Mouse (Mus musculus): ENCODE measurements around the gene Grin2b.

Grin2b gene

DNA sequence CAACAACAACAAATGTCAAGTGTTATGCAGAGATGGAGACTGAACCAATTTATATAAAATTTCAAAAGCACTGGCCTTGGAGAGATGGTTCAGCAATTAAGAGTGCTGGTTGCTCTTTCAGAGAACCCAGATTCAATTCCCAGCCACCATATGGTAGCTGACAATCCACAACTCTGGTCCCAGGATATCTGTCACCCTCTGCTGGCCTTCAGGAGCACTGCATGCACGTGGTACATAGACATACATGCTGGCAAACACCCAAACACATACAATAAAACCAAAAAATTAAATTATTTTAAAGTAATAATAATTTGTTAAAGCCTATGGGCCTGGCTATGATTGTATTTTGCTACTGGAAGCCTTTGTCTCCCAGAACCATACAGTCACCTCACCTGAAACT lies 77.0 kb downstream of the Grin2b start:
- DNase-seq, result no peak

DNA sequence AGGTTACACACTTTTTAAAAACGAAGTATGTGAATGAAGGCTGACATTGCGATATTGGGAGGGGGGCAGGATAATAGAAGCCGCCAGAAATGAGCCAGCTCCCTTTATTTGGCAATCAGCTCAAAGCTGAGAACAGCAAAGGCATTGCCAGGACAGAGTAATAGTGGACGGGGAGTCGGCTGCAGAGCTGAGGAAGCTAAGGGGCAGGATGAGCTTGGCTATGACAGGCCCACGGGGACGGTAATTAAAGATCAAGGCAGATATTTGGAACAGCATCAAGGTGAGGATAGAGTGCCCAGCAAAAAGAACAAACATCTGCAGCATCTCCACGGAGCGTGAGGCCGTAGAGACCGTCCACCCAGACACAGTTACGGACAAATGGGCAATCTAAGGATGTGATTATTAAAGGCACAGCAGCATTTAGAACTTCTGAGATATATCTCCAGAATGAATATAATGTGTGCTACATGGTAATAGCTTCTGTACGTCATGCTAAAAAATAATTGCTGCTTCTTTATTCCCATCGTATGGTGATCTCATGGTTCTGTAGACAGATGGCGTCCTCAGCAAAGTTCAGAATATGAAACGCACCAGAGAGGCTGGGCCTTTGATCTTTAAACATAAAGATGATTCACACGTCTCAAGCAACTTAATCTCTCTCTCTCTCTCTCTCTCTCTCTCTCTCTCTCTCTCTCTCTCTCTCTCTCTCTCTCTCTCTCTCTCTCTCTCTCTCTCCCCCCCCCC lies 93.1 kb downstream of the Grin2b start:
- DNase-seq, result no peak

DNA sequence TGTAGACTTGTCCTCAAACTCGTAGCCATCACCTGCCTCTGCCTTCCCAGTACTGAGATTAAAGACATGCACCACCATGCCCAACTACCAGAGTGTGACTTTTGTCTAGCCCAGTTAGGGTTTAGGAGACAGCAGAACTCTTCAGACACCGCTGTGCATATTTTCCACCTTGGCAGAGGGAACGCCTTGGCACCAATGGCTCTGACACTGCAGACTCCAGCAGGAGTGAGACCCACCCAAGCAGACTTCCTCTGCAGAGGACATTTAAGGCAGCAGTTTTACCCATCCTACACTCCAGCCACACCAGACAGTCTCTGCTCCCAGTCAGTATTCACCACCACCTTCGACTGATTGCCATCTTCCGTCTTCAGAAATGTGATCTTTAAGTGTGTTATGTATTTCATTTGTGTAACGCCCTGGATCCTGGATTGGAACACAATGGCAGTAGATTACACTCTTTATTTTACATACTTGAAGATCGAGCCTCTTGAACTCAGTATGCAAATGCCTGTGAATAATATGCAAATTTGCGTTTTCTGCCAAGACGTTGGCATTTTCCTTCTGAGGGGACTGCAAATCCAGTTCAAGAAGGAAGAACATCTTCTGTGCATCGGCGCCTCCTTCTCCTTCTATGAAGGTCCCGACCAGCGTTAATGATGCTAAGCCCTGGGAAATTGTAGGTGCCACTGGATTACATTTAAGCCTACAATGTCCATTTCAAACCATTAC lies 100.8 kb downstream of the Grin2b start:
- no peak for DNase-seq

DNA sequence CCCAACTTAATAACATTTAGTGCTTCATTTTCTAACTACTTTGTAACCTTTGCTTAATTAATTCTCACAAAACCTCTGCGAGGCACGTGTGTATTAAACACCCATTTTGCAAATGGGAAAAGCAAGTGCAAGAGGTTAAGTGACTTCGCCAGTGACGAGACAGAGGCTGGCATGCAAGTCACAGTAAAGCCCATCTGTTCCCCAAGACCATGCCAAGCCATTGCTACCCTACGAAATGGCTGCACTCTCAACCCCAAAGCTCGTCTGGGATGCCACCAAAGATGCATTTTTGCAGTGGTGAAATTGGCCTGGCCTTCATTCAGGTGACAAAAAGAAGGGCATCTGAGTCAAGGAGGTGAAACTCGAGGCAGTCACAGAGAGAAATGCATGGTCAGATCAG lies 103.2 kb downstream of the Grin2b start:
- no peak for DNase-seq

DNA sequence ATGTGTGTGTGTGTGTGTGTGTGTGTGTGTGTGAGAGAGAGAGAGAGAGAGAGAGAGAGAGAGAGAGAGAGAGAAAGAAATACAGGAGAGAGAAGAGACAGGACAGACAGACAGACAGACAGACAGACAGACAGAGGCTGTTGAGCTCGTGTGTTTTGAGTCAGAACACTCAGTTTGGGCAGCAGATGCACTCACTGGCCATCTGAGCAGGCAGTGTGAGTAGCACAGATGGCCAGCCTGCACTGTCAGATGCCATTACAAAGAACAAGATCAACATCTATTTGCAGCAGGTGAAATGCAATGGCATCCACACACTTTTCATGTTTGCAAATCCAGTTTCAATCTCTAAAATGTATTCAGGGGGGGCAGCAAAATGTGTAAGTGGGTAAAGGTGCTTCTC lies 120.0 kb downstream of the Grin2b start:
- no peak for DNase-seq

GRCm38 (mm10) chr6:136050346-136050745 lies 123.0 kb downstream of the Grin2b start:
- DNase-seq, result no peak

- no peak for DNase-seq
Observed at GRCm38 (mm10) chr6:136048084-136048483, 125.2 kb downstream of the Grin2b start.

- no peak for DNase-seq
Observed at GRCm38 (mm10) chr6:136046091-136046490, 127.2 kb downstream of the Grin2b start.

DNA sequence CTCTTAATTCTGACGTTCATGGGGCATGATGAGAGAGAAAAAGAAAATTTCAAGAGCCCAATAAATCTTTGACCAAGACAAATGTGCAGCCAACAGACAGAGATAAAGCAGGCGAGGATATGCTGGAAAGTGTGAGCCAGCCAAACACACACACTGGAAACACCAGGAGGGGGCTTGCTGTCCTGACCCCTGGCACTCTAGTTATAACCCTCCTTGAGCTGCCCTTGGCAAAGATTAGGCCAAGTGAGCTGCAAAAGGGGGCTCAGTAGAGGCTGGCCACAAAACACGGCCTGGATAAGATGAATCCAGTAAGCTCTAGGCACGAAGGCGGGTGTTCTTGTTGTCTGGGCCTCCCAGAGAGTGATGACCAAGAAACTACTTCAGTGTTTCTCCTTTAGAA lies 128.8 kb downstream of the Grin2b start:
- no peak for DNase-seq

DNA sequence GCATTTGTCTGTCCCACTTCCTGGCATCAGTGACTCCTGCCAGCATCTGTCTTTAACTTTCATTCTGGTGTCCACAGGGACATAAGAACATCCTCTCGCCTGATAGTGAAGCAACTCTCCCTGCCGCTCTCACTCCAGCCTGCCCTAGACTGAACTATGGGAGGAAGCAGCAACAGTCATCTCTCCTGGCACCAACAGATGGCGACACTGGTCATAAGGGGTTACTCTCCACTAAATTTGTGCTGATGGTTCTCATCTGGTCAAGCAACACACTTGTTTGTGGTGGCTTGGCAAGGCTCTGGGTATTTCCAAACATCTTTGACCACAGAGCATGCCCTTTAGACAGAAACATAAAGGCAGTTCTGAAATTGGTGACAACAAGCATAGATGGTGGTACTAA lies 130.9 kb downstream of the Grin2b start:
- DNase-seq, result no peak

DNA sequence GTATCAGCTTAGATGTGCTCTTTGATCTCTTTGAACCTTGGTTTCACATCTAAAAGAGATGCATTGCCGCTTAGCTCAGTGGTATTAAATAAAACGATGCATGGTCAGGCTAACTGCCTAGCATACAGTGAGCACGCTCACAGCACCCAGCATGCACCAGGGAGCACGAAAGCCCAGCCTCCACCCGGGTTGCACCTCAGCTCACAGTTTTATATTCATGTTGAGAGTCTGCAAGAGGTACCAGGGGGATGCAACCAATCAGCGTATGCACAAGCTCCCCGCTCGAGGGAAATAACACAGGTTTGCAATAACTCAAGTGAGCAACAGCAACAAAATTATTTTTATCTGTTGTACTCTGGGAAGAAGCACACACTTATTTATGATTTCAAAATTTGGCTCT lies 131.5 kb downstream of the Grin2b start:
- no peak for DNase-seq

DNA sequence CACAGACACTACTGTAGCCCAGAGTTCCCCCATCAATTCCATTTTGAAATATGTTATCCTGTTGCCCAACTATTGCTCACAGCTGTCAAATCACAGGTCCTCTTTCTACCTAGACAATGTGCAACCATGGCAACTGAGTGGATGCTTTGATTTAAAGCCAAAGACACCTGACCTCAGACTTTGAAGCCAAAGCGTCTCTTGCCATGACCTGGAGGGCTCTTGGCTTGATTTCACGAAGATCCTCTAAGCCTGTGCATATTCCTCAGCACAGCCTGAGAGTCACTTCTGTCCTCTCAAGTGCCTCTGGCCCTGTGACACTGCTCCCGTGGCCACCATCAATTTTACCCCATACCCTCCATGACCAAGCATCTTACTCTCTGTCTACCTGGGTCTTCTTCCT lies 132.4 kb downstream of the Grin2b start:
- no peak for DNase-seq

- no peak for DNase-seq
Observed at GRCm38 (mm10) chr6:136029235-136029939, 143.9 kb downstream of the Grin2b start.

DNA sequence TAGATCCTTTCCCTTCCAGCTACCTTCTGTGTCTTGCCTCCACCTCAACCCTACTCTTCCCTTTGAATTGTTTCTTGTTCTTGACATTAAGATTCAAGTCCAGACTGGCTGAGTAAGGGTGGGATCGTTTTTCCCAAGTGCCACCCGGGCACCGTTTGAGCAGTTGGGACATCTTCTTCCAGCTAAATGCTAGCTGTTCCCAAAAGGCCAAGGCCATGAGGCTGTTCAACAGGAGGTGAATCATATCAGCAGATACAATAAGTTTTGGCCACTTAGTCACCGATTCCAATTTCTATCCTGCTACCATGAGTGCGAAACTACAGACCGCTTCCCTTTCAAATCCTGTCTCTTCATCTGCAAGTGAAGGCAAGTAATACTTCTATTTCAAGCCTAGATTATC lies 146.4 kb downstream of the Grin2b start:
- no peak for DNase-seq

- DNase-seq, result no peak
Observed at GRCm38 (mm10) chr6:136025801-136026200, 147.5 kb downstream of the Grin2b start.

- no peak for DNase-seq
Observed at GRCm38 (mm10) chr6:136020460-136020859, 152.9 kb downstream of the Grin2b start.

GRCm38 (mm10) chr6:136018962-136019361 lies 154.3 kb downstream of the Grin2b start:
- no peak for DNase-seq

DNA sequence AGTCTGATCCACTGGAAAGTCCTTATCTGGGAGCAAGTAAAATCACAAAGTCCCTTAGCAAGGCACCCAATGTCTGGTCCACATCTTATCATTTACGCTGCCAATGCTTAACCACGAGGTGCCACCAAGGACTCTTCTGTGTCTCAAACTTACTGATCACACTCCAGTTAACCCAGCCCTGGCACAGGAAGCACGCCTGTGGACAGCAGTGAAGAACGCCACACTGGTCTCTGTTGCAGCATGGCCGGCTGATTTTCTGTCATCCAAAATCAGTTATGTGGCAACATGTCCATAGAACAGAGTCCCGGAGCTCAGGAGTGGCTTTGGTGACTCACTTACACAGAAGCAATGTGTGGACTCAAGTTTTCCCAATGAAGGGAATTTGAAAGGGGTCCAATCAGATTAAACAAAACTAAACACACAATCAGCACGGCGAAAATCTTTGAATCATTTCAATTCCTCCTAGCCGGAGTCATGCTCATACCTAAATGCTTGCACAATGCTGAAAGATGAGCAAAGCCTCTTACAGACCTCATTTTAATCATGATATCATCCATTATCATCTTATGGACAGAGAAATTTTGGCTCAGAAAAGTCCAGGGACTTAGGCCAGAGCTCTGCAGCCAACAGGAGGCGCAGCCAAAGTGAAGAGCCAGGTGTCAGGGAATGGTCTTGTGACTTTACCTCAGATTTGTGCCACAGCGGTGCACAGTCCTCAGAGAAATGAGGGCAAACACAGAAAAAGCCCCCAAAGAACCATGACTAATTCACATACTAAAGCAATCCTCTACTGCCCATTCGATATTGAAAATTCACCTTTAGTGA lies 159.5 kb downstream of the Grin2b start:
- no peak for DNase-seq

- no peak for DNase-seq
Observed at GRCm38 (mm10) chr6:136011533-136011932, 161.8 kb downstream of the Grin2b start.

- no peak for DNase-seq
Observed at GRCm38 (mm10) chr6:136011038-136011311, 162.3 kb downstream of the Grin2b start.

DNA sequence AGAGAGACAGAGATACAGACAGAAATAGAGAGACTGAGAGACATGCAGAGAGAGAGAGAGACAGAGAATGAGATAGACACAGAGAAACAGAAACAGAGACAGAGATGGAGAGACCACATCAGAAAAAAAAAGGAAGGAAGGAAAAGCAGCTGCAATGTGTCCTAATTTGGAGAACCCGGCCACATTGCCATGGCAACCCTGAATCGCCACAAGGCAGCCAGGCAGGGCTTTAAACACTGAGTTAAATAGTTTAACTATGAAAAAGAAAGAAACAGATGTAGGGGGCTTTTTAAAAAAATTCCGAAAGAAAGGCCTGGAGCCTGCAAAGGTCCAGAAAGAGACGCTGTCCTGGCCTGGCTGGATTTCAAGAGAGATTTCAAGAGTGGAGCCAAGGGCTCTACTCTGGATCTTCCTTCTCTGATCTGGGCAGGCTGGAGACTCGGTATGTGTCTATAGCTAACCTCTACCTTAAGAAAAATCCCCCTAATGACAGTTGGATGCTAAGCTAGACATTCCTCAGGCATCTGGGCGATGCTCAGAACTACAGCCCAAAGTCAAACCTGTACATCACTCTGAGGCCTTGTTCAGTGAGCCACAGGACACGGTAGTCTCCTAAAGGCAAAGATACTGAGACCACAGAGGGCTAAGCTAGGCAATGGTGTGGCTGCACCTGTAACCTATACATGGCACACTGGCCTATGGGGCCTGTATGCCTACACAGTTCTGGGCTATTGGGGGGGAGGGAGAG lies 162.8 kb downstream of the Grin2b start:
- DNase-seq, result no peak

GRCm38 (mm10) chr6:136008120-136008519 lies 165.2 kb downstream of the Grin2b start:
- no peak for DNase-seq

GRCm38 (mm10) chr6:135994691-135995090 lies 178.6 kb downstream of the Grin2b start:
- DNase-seq, result no peak
